ENCODE assay signal across 31 mouse cellular contexts in the genomic region with DNA sequence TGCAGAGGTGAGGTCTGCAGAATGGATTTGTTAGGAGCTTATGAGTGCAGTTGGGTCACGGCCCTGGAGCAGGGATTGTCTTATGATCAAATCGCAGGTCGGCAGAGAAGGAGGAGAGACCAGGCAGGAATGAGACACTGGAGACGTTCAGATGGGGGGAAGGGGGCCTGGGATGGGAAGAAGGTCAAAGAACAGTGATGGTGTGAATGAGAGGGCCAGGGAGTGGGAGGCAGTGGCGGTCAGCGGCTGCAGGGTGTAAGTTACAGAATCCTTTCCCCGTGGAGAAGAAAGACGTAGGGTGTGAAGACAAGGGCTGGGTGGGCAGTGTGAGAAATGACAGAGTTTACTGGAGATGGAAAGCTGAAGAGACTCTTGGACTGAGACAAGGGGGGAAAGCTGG. TPM values are rescaled to one million over a fixed set of nuclear protein-coding genes. Genes with fewer than 3 reads are reported as not detected.
A peak's percentile ranks its signal among the peaks of the same experiment; 100 is the strongest.
DNase-seq lines count a peak whose midpoint lies in the region; ATAC-seq lines count a peak whose summit lies in the region.
"Had no signal": no experiment of that assay in that cellular context is flagged by ENCODE, and none has a peak within 500 bp of the region (broad histone marks: within the 10 kb centered on the region; RNA-seq: fewer than 3 reads in every experiment).

No protein-coding gene starts in this region.

- no peaks in the 10 kb centered on the region for H3K36me3 ChIP-seq in hindbrain, embryonic 10.5 days
- H3K36me3 ChIP-seq in hindbrain, embryonic 16.5 days (ENCODE audit: control insufficient read depth, insufficient read depth, low read length), result no peaks in the 10 kb centered on the region; the same call in 1 of the 2 replicates
- H3K36me3 ChIP-seq in midbrain, embryonic 10.5 days, result no peaks in the 10 kb centered on the region
- no peaks in the 10 kb centered on the region for H3K36me3 ChIP-seq in midbrain, embryonic 15.5 days (replicated peaks)
- H3K36me3 ChIP-seq in limb, embryonic 11.5 days (ENCODE audit: control insufficient read depth, insufficient read depth, low read length), result no peaks in the 10 kb centered on the region
- H3K36me3 ChIP-seq: forebrain, embryonic 12.5 days; G1E; heart, embryonic 12.5 days; hindbrain, embryonic 13.5 days; liver, embryonic 15.5 days; neural tube, embryonic 12.5 days had no signal

- no peak overlapping the region for H3K4me3 ChIP-seq in hindbrain, embryonic 10.5 days
- no peak overlapping the region for H3K4me3 ChIP-seq in hindbrain, embryonic 16.5 days (ENCODE audit: low read length)
- H3K4me3 ChIP-seq in midbrain, embryonic 10.5 days, result no peak overlapping the region
- no peak overlapping the region for H3K4me3 ChIP-seq in midbrain, embryonic 15.5 days
- H3K4me3 ChIP-seq in limb, embryonic 11.5 days (ENCODE audit: low read depth, low read length), result no peak overlapping the region
- H3K4me3 ChIP-seq: forebrain, embryonic 12.5 days; heart, embryonic 12.5 days; hindbrain, embryonic 13.5 days; layer of hippocampus, adult 2 months; liver, embryonic 15.5 days; lung, embryonic 15.5 days; megakaryocyte, embryonic 14.5 days; neural tube, embryonic 12.5 days had no signal

- no peaks in the 10 kb centered on the region for H3K9me3 ChIP-seq in hindbrain, embryonic 10.5 days
- H3K9me3 ChIP-seq in hindbrain, embryonic 16.5 days (ENCODE audit: control insufficient read depth, low read length), result no peaks in the 10 kb centered on the region
- H3K9me3 ChIP-seq in midbrain, embryonic 10.5 days (replicated peaks), result no peaks in the 10 kb centered on the region
- H3K9me3 ChIP-seq in midbrain, embryonic 15.5 days, result no peaks in the 10 kb centered on the region
- H3K9me3 ChIP-seq in limb, embryonic 11.5 days (ENCODE audit: control insufficient read depth, low read length), result no peaks in the 10 kb centered on the region
- H3K9me3 ChIP-seq: forebrain, embryonic 12.5 days; G1E; heart, embryonic 12.5 days; hindbrain, embryonic 13.5 days; liver, embryonic 15.5 days; lung, embryonic 15.5 days; megakaryocyte, embryonic 14.5 days; neural tube, embryonic 12.5 days had no signal

- H3K9ac ChIP-seq in hindbrain, embryonic 16.5 days (ENCODE audit: low read depth, low read length), result no peak overlapping the region
- H3K9ac ChIP-seq in midbrain, embryonic 15.5 days, result no peak overlapping the region
- no peak overlapping the region for H3K9ac ChIP-seq in limb, embryonic 11.5 days (ENCODE audit: low read length)
- H3K9ac ChIP-seq: forebrain, embryonic 12.5 days; heart, embryonic 12.5 days; hindbrain, embryonic 13.5 days; liver, embryonic 15.5 days; lung, embryonic 15.5 days; neural tube, embryonic 12.5 days had no signal

- DNase-seq in hindbrain, embryonic 10.5 days (ENCODE audit: low spot score), result no peak
- no peak for DNase-seq in midbrain, embryonic 10.5 days (ENCODE audit: low spot score)
- DNase-seq in limb, embryonic 11.5 days (ENCODE audit: low spot score), result peak; percentile 20
- no peak for DNase-seq in left cerebral cortex, adult 8-10 months (ENCODE audit: low spot score in 2 of 2)
- no peak for DNase-seq in cerebellum, adult 8-10 months
- DNase-seq: adrenal gland, postnatal 36 days; B cell, adult 2 months; cerebellum, adult 11 months; cerebellum, postnatal 14 days; embryo, embryonic 11 days; heart, postnatal 10 days; kidney, adult 8-10 months; liver; lung, postnatal 36 days; midbrain, embryonic 14.5 days; right cerebral cortex, postnatal 14 days; thymus, postnatal 25 days had no signal

- no peak for ATAC-seq in hindbrain, embryonic 16.5 days
- no peak for ATAC-seq in midbrain, embryonic 15.5 days (replicated peaks)
- no peak for ATAC-seq in limb, embryonic 11.5 days (ENCODE audit: insufficient number of reproducible peaks, low FRiP score, low TSS enrichment, low read depth)
- ATAC-seq: inflammation-experienced regulatory T-cells, adult 6 months; Patski had no signal

- H3K4me1 ChIP-seq in hindbrain, embryonic 10.5 days (replicated peaks), result peaks cover 22% of the 10 kb centered on the region
- H3K4me1 ChIP-seq in hindbrain, embryonic 16.5 days (ENCODE audit: control insufficient read depth, insufficient read depth, low read depth, low read length), result no peaks in the 10 kb centered on the region
- peaks cover 11% of the 10 kb centered on the region for H3K4me1 ChIP-seq in midbrain, embryonic 10.5 days
- no peaks in the 10 kb centered on the region for H3K4me1 ChIP-seq in midbrain, embryonic 15.5 days
- peaks cover 4% of the 10 kb centered on the region; the same call in 1 of the 2 replicates for H3K4me1 ChIP-seq in limb, embryonic 11.5 days (ENCODE audit: control insufficient read depth, insufficient read depth, low read length)
- H3K4me1 ChIP-seq: heart, embryonic 12.5 days; hindbrain, embryonic 13.5 days; liver, embryonic 15.5 days; lung, embryonic 15.5 days; neural tube, embryonic 12.5 days had no signal

- H3K27ac ChIP-seq in hindbrain, embryonic 10.5 days, result peak overlapping the region; percentile 40; the same call in 1 of the 2 replicates
- H3K27ac ChIP-seq in hindbrain, embryonic 16.5 days (ENCODE audit: low read depth, low read length), result no peak overlapping the region
- peak overlapping the region; percentile 19 for H3K27ac ChIP-seq in midbrain, embryonic 10.5 days (replicated peaks)
- no peak overlapping the region for H3K27ac ChIP-seq in midbrain, embryonic 15.5 days
- H3K27ac ChIP-seq in limb, embryonic 11.5 days (replicated peaks; ENCODE audit: low read depth, low read length), result no peak overlapping the region
- H3K27ac ChIP-seq: forebrain, embryonic 12.5 days; hindbrain, embryonic 13.5 days; layer of hippocampus, adult 2 months; liver, embryonic 15.5 days; lung, embryonic 15.5 days; neural tube, embryonic 12.5 days had no signal

- H3K4me2 ChIP-seq in hindbrain, embryonic 16.5 days (ENCODE audit: low read length), result no peak overlapping the region
- H3K4me2 ChIP-seq in midbrain, embryonic 15.5 days, result no peak overlapping the region
- H3K4me2 ChIP-seq in limb, embryonic 11.5 days (ENCODE audit: low read depth, severe bottlenecking), result no peak overlapping the region
- H3K4me2 ChIP-seq: forebrain, embryonic 12.5 days; heart, embryonic 12.5 days; hindbrain, embryonic 13.5 days; liver, embryonic 15.5 days; lung, embryonic 15.5 days; neural tube, embryonic 12.5 days had no signal

- 46% methylated on average over 8 of the region's 8 CpGs for WGBS in hindbrain, embryonic 10.5 days
- 60% methylated on average over 8 of the region's 8 CpGs for WGBS in hindbrain, embryonic 16.5 days
- 65% methylated on average over 8 of the region's 8 CpGs for whole genome bisulfite sequencing in midbrain, embryonic 10.5 days
- 62% methylated on average over 8 of the region's 8 CpGs for WGBS in midbrain, embryonic 15.5 days
- 44% methylated on average over 8 of the region's 8 CpGs for WGBS in limb, embryonic 11.5 days

- H3K27me3 ChIP-seq in hindbrain, embryonic 10.5 days (ENCODE audit: insufficient read depth, poor library complexity, severe bottlenecking), result no peaks in the 10 kb centered on the region
- no peaks in the 10 kb centered on the region for H3K27me3 ChIP-seq in hindbrain, embryonic 16.5 days (replicated peaks; ENCODE audit: control insufficient read depth, insufficient read depth, low read length)
- no peaks in the 10 kb centered on the region for H3K27me3 ChIP-seq in midbrain, embryonic 10.5 days (ENCODE audit: low read depth, poor library complexity, severe bottlenecking)
- no peaks in the 10 kb centered on the region for H3K27me3 ChIP-seq in midbrain, embryonic 15.5 days (replicated peaks)
- no peaks in the 10 kb centered on the region for H3K27me3 ChIP-seq in limb, embryonic 11.5 days (ENCODE audit: control insufficient read depth, insufficient read depth, low read length)
- H3K27me3 ChIP-seq: CH12.LX; forebrain, embryonic 12.5 days; heart, embryonic 12.5 days; hindbrain, embryonic 13.5 days; liver, embryonic 15.5 days; lung, embryonic 15.5 days; neural tube, embryonic 12.5 days; Patski had no signal

RNA-seq across cellular contexts. Expression of a gene that starts 45.5 kb away (rescaled TPM):
- 29.4 and 30.0 TPM in 2 replicates for polyA plus RNA-seq in hindbrain, embryonic 10.5 days (2016; fragmentation: Nextera tagmentation; extraction: Ambion mirVana)
- polyA plus RNA-seq in hindbrain, embryonic 16.5 days (2015; fragmentation: Nextera tagmentation; extraction: Ambion mirVana), result 39.0 and 40.0 TPM in 2 replicates
- polyA plus RNA-seq in midbrain, embryonic 10.5 days (2016; fragmentation: Nextera tagmentation; extraction: Ambion mirVana), result 30.9 and 32.7 TPM in 2 replicates
- polyA plus RNA-seq in midbrain, embryonic 15.5 days (2015; fragmentation: Nextera tagmentation; extraction: Ambion mirVana), result 33.5 and 35.4 TPM in 2 replicates
- 40.0 and 42.0 TPM in 2 replicates for polyA plus RNA-seq in limb, embryonic 11.5 days (2014; fragmentation: Nextera tagmentation; extraction: Ambion mirVana)
- total RNA-seq in left cerebral cortex, adult 8-10 months (2022), result 10 to 100 TPM; 21.3 to 24.5 (median 22.5) TPM
- total RNA-seq: G1E had no signal
- polyA plus RNA-seq: G1E had no signal

Comparison
In these comparisons a context has a peak if more than half of its experiments do, and no peak if none do; other contexts are left out.
1. H3K27ac ChIP-seq: peak in hindbrain, embryonic 10.5 days (single experiment) and midbrain, embryonic 10.5 days (single experiment); none in hindbrain, embryonic 16.5 days (single experiment), midbrain, embryonic 15.5 days (single experiment) and limb, embryonic 11.5 days (single experiment).